Mouse (Mus musculus): ENCODE results near the gene Nme1. TPM values are rescaled to one million over a fixed set of nuclear protein-coding genes. Genes with fewer than 3 reads are reported as not detected.
"Not testable (repeated sequence)": the region's sequence is repeated elsewhere in the genome, so short reads cannot be mapped to it uniquely, and the experiment has no call there.

Nme1 gene
- polyA plus RNA-seq, 1 experiment from 2014 or later = 180 TPM

DNA sequence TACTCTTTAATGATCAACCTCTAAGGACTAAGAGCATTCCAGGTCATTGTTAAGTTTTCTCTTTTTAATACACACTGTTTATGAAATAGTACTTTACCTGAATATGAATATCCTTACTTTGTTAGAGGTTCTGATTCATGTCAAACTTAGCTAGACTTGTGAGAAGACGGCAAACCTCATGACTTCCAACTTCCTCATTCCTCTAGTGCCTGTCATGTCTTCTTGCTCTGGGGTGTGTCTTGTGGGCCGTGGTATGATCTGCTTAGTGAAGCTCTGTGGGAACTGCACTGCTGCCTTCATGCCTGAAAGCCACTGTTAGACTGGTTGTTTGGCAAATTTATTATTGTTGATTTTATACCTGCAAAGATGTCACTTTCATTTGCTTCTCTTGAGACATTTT is 27.4 kb downstream of the Nme1 start:
- Histone ChIP-seq H3K27ac (no peak overlapping the region), H3K36me3 (peaks cover 60% of the 10 kb centered on the region), H3K4me1 (replicated peaks) (peaks cover 10% of the 10 kb centered on the region; the same call in 1 of the 2 replicates), H3K9me3 (no peaks in the 10 kb centered on the region), H3K9ac (replicated peaks) (no peak overlapping the region), H3K4me3 (replicated peaks) (no peak overlapping the region), H3K4me2 (no peak overlapping the region), H3K27me3 (no peaks in the 10 kb centered on the region)
- 97% methylated on average over 2 of the region's 2 CpGs for WGBS
- no peak for ATAC-seq (ENCODE audit: insufficient number of reproducible peaks, insufficient read depth, low FRiP score, low TSS enrichment, low read depth)

DNA sequence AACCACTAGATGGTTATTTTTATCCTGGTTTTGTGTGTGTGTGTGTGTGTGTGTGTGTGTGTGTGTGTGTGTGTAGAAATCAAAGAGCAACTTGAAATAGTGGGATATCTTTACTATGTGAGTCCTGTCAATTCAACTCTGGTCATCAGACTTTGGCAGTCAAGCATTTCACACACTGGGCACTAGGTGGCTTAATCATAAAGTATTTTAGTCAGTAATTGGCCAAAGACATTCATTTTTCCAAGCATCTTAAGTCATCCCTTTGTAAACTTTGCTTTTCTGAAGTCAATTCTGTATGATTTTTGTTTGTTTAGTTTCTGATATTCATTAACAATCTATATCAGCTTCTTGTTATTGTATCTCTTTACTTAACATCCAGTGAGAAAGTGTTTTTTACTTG is 39.2 kb downstream of the Nme1 start:
- Histone ChIP-seq H3K9me3 (no peaks in the 10 kb centered on the region), H3K27me3 (no peaks in the 10 kb centered on the region), H3K36me3 (peaks cover 91% of the 10 kb centered on the region), H3K4me3 (replicated peaks) (no peak overlapping the region), H3K4me1 (replicated peaks) (no peaks in the 10 kb centered on the region), H3K4me2 (no peak overlapping the region), H3K27ac (no peak overlapping the region), H3K9ac (replicated peaks) (no peak overlapping the region)
- no peak for ATAC-seq (ENCODE audit: insufficient number of reproducible peaks, insufficient read depth, low FRiP score, low TSS enrichment, low read depth)

- not testable (repeated sequence) for H3K9ac ChIP-seq (replicated peaks); ATAC-seq (ENCODE audit: insufficient number of reproducible peaks, insufficient read depth, low FRiP score, low TSS enrichment, low read depth); H3K4me1 ChIP-seq (replicated peaks); H3K9me3 ChIP-seq; H3K4me2 ChIP-seq; H3K27me3 ChIP-seq; H3K4me3 ChIP-seq (replicated peaks); H3K27ac ChIP-seq
- H3K36me3 ChIP-seq = peaks cover 87% of the 10 kb centered on the region
- 93% methylated on average over 2 of the region's 2 CpGs for WGBS
These were observed 53.3 kb downstream of the Nme1 start for GRCm38 (mm10) chr11:93915019-93915418.

GRCm38 (mm10) chr11:93911603-93912002 is 56.7 kb downstream of the Nme1 start:
- Histone ChIP-seq H3K4me2 (no peak overlapping the region), H3K36me3 (peaks cover 83% of the 10 kb centered on the region), H3K27ac (no peak overlapping the region), H3K9ac (replicated peaks) (no peak overlapping the region), H3K4me1 (replicated peaks) (no peaks in the 10 kb centered on the region), H3K4me3 (replicated peaks) (no peak overlapping the region), H3K27me3 (no peaks in the 10 kb centered on the region), H3K9me3 (no peaks in the 10 kb centered on the region)
- 84% methylated on average over 3 of the region's 3 CpGs for WGBS
- ATAC-seq (ENCODE audit: insufficient number of reproducible peaks, insufficient read depth, low FRiP score, low TSS enrichment, low read depth) = no peak

GRCm38 (mm10) chr11:93908829-93909228 is 59.5 kb downstream of the Nme1 start:
- Histone ChIP-seq H3K4me3 (replicated peaks) (no peak overlapping the region), H3K27ac (no peak overlapping the region), H3K4me1 (replicated peaks) (no peaks in the 10 kb centered on the region), H3K9me3 (no peaks in the 10 kb centered on the region), H3K27me3 (no peaks in the 10 kb centered on the region), H3K9ac (replicated peaks) (no peak overlapping the region), H3K4me2 (no peak overlapping the region), H3K36me3 (peaks cover 79% of the 10 kb centered on the region)
- WGBS = 91% methylated on average over 9 of the region's 9 CpGs
- ATAC-seq (ENCODE audit: insufficient number of reproducible peaks, insufficient read depth, low FRiP score, low TSS enrichment, low read depth) = no peak

- H3K4me3 ChIP-seq (replicated peaks) = no peak overlapping the region
- ATAC-seq (ENCODE audit: insufficient number of reproducible peaks, insufficient read depth, low FRiP score, low TSS enrichment, low read depth) = no peak
- WGBS = 86% methylated on average over 3 of the region's 3 CpGs
These were observed 60.5 kb downstream of the Nme1 start for GRCm38 (mm10) chr11:93907839-93908238.

More at GRCm38 (mm10) chr11:93907839-93908238, 60.5 kb downstream of the Nme1 start:
- no peak overlapping the region for H3K4me2 ChIP-seq
- H3K27me3 ChIP-seq = no peaks in the 10 kb centered on the region
- no peaks in the 10 kb centered on the region for H3K9me3 ChIP-seq
- H3K4me1 ChIP-seq (replicated peaks) = no peaks in the 10 kb centered on the region
- H3K9ac ChIP-seq (replicated peaks) = no peak overlapping the region
- H3K36me3 ChIP-seq = peaks cover 77% of the 10 kb centered on the region
- H3K27ac ChIP-seq = no peak overlapping the region

Other genes starting within 250 kb of the Nme1 start
- gene Utp18, start 82.8 kb downstream of the Nme1 start, polyA plus RNA-seq (2016; fragmentation: Nextera tagmentation; extraction: Ambion mirVana) = 40.3 and 41.3 TPM in 2 replicates
- 45.2 and 47.4 TPM in 2 replicates for gene Mbtd1, start 82.7 kb downstream of the Nme1 start, polyA plus RNA-seq (2016; fragmentation: Nextera tagmentation; extraction: Ambion mirVana)
- gene Nme2, start 12.3 kb downstream of the Nme1 start, polyA plus RNA-seq (2016; fragmentation: Nextera tagmentation; extraction: Ambion mirVana) = 197 and 217 TPM in 2 replicates
- 446 and 466 TPM in 2 replicates for gene Gm20390, start 228 bp downstream of the Nme1 start, polyA plus RNA-seq (2016; fragmentation: Nextera tagmentation; extraction: Ambion mirVana)
- 45.2 and 53.8 TPM in 2 replicates for gene Spag9, start 27.6 kb upstream of the Nme1 start, polyA plus RNA-seq (2016; fragmentation: Nextera tagmentation; extraction: Ambion mirVana)
- 36.8 and 37.1 TPM in 2 replicates for gene Tob1, start 242.9 kb upstream of the Nme1 start, polyA plus RNA-seq (2016; fragmentation: Nextera tagmentation; extraction: Ambion mirVana)